Mouse (Mus musculus): ENCODE measurements at regions not wholly inside any gene's neighbourhood (a gene's known extent, or its start where the extent isn't known, plus 50 kb on each side); places are given as distances from the start of the nearest gene placed in this dataset.
A peak's percentile ranks its signal among the peaks of the same experiment; 100 is the strongest.

GRCm38 (mm10) chr1:63875297-63875962, 106.4 kb upstream of the 4933402D24Rik start:
- TF ChIP-seq CTCF (IDR thresholded peaks at IDR 0.05) = no peak
- H3K4me3 ChIP-seq = no peak overlapping the region
- no peak overlapping the region for H3K27ac ChIP-seq
- intact Hi-C loops (cut with DNase I) = no loop called here
- no peak for DNase-seq (ENCODE audit: extremely low spot score in 1 of 2, low spot score in 2 of 2)

GRCm38 (mm10) chr1:63871831-63872230, 102.8 kb upstream of the 4933402D24Rik start:
- intact Hi-C loops (cut with DNase I) = no loop called here
- H3K4me3 ChIP-seq = no peak overlapping the region
- peak overlapping the region; percentile 1; the same call in 1 of the 2 replicates for H3K27ac ChIP-seq
- TF ChIP-seq CTCF (IDR thresholded peaks at IDR 0.05) = no peak
- no peak for DNase-seq (ENCODE audit: extremely low spot score in 1 of 2, low spot score in 2 of 2)

- intact Hi-C loops (cut with DNase I) = no loop called here
- Histone ChIP-seq H3K4me3 (no peak overlapping the region), H3K27ac (no peak overlapping the region)
- DNase-seq (ENCODE audit: extremely low spot score in 1 of 2, low spot score in 2 of 2) = peak in 1 of 2 experiments; percentile 12
- TF ChIP-seq CTCF (IDR thresholded peaks at IDR 0.05) = no peak; the same call in 1 of the 2 replicates
Measured at GRCm38 (mm10) chr1:63869342-63869741, 100.3 kb upstream of the 4933402D24Rik start.

- H3K27ac ChIP-seq = no peak overlapping the region
- no peak overlapping the region for H3K4me3 ChIP-seq
- intact Hi-C loops (cut with DNase I) = no loop called here
- no peak for TF ChIP-seq CTCF (IDR thresholded peaks at IDR 0.05)
- no peak for DNase-seq (ENCODE audit: extremely low spot score in 1 of 2, low spot score in 2 of 2)
Measured at GRCm38 (mm10) chr1:63857933-63858649, 89.0 kb upstream of the 4933402D24Rik start.

- no peak for TF ChIP-seq CTCF (IDR thresholded peaks at IDR 0.05)
- intact Hi-C loops (cut with DNase I) = no loop called here
- H3K4me3 ChIP-seq = no peak overlapping the region
- no peak overlapping the region for H3K27ac ChIP-seq
- DNase-seq (ENCODE audit: extremely low spot score in 1 of 2, low spot score in 2 of 2) = no peak
Measured at GRCm38 (mm10) chr1:63857468-63857867, 88.4 kb upstream of the 4933402D24Rik start.

- Histone ChIP-seq H3K27ac (no peak overlapping the region), H3K4me3 (no peak overlapping the region)
- intact Hi-C loops (cut with DNase I) = no loop called here
- DNase-seq (ENCODE audit: extremely low spot score in 1 of 2, low spot score in 2 of 2) = no peak
- TF ChIP-seq CTCF (IDR thresholded peaks at IDR 0.05) = no peak
Measured at GRCm38 (mm10) chr1:63856366-63856765, 87.3 kb upstream of the 4933402D24Rik start.

- no peak for DNase-seq (ENCODE audit: extremely low spot score in 1 of 2, low spot score in 2 of 2)
- peak; percentile 34 for TF ChIP-seq CTCF (IDR thresholded peaks at IDR 0.05)
- no peak overlapping the region for H3K27ac ChIP-seq
- H3K4me3 ChIP-seq = no peak overlapping the region
- intact Hi-C loops (cut with DNase I) = no loop called here
Measured at GRCm38 (mm10) chr1:63854794-63855193, 85.7 kb upstream of the 4933402D24Rik start.

- DNase-seq (ENCODE audit: extremely low spot score in 1 of 2, low spot score in 2 of 2) = no peak
- Histone ChIP-seq H3K27ac (no peak overlapping the region), H3K4me3 (no peak overlapping the region)
- intact Hi-C loops (cut with DNase I) = no loop called here
- no peak for TF ChIP-seq CTCF (IDR thresholded peaks at IDR 0.05)
Measured at GRCm38 (mm10) chr1:63851476-63852094, 82.5 kb upstream of the 4933402D24Rik start.

- intact Hi-C loops (cut with DNase I) = no loop called here
- no peak for DNase-seq (ENCODE audit: extremely low spot score in 1 of 2, low spot score in 2 of 2)
- TF ChIP-seq CTCF (IDR thresholded peaks at IDR 0.05) = no peak
- no peak overlapping the region for H3K27ac ChIP-seq
- H3K4me3 ChIP-seq = no peak overlapping the region
Measured at GRCm38 (mm10) chr1:63850262-63850661, 81.2 kb upstream of the 4933402D24Rik start.

- intact Hi-C loops (cut with DNase I) = no loop called here
- Histone ChIP-seq H3K4me3 (no peak overlapping the region), H3K27ac (no peak overlapping the region)
- TF ChIP-seq CTCF (IDR thresholded peaks at IDR 0.05) = no peak
- DNase-seq (ENCODE audit: extremely low spot score in 1 of 2, low spot score in 2 of 2) = no peak
Measured at GRCm38 (mm10) chr1:63828174-63828844, 59.2 kb upstream of the 4933402D24Rik start.

GRCm38 (mm10) chr1:63820614-63821270, 51.7 kb upstream of the 4933402D24Rik start:
- TF ChIP-seq CTCF (IDR thresholded peaks at IDR 0.05) = no peak

More at GRCm38 (mm10) chr1:63820614-63821270, 51.7 kb upstream of the 4933402D24Rik start:
- intact Hi-C loops (cut with DNase I) = no loop called here
- Histone ChIP-seq H3K4me3 (no peak overlapping the region), H3K27ac (no peak overlapping the region)
- no peak for DNase-seq (ENCODE audit: extremely low spot score in 1 of 2, low spot score in 2 of 2)
